8 mouse cellular contexts compared by ENCODE assay signal in the genomic region with DNA sequence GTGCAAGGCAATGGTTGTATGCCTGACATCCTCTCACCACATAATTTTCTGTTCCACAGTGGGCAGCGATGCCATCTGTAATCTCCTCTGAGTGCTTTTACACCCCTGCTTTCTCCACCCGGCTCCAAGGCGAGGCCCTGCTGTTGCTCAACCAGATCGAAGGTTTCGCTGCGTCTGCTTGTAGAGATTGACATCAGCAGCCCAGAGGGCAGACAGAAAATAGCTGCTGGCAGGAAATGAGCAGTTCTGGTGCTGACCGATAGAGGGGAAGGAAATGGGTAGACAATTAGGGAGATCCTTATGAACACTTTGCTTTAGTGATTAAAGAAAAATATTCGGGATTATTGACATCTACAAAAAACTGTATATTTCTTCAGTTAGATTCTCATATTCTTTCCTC.
DNase-seq lines count a peak whose midpoint lies in the region; ATAC-seq and TF ChIP-seq lines count a peak whose summit lies in the region.

No protein-coding gene starts in this region.

- H3K27ac ChIP-seq in embryonic facial prominence, embryonic 10.5 days (replicated peaks), result no peak overlapping the region; the same call in 1 of the 2 replicates
- no peak overlapping the region for H3K27ac ChIP-seq in left cerebral cortex, adult 2 months
- no peak overlapping the region for H3K27ac ChIP-seq in neural tube, embryonic 15.5 days (replicated peaks)

- no peak overlapping the region for H3K4me3 ChIP-seq in embryonic facial prominence, embryonic 10.5 days
- H3K4me3 ChIP-seq in left cerebral cortex, adult 2 months, result no peak overlapping the region
- H3K4me3 ChIP-seq in neural tube, embryonic 15.5 days (replicated peaks), result no peak overlapping the region

- H3K9me3 ChIP-seq in embryonic facial prominence, embryonic 10.5 days, result peaks cover 5% of the 10 kb centered on the region; the same call in 1 of the 2 replicates
- H3K9me3 ChIP-seq in neural tube, embryonic 15.5 days (replicated peaks), result no peaks in the 10 kb centered on the region

- WGBS in embryonic facial prominence, embryonic 10.5 days, result 27% methylated on average over 8 of the region's 8 CpGs
- 61% methylated on average over 8 of the region's 8 CpGs for WGBS in neural tube, embryonic 15.5 days

- no peaks in the 10 kb centered on the region for H3K27me3 ChIP-seq in embryonic facial prominence, embryonic 10.5 days (replicated peaks; ENCODE audit: low read depth, poor library complexity, severe bottlenecking)
- no peaks in the 10 kb centered on the region for H3K27me3 ChIP-seq in neural tube, embryonic 15.5 days (replicated peaks)

- intact Hi-C loops in heart, postnatal 14 days (cut with DNase I), result no loop called here
- intact Hi-C loops in left cerebral cortex, adult 2 months (cut with DNase I), result no loop called here

- peaks cover 9% of the 10 kb centered on the region for H3K4me1 ChIP-seq in embryonic facial prominence, embryonic 10.5 days
- H3K4me1 ChIP-seq in neural tube, embryonic 15.5 days, result peaks cover 3% of the 10 kb centered on the region; the same call in 1 of the 2 replicates

- no peak for ATAC-seq in neural tube, embryonic 15.5 days (ENCODE audit: low FRiP score)

- peak; percentile 9 for DNase-seq in ovary, adult 18-20 months (ENCODE audit: low spot score)
- DNase-seq in ovary, postnatal 10 days (ENCODE audit: low spot score), result no peak
- peak; percentile 50 for DNase-seq in embryonic facial prominence, embryonic 10.5 days (ENCODE audit: low spot score)
- peak; percentile 33 to 56 for DNase-seq in heart, postnatal 14 days
- DNase-seq in left cerebral cortex, adult 2 months (ENCODE audit: extremely low spot score in 1 of 2, low spot score in 2 of 2), result peak; percentile 15 to 16
- peak; percentile 45 for DNase-seq in lung, postnatal 25 days (ENCODE audit: low spot score)
- DNase-seq in thymus, postnatal 25 days, result peak; percentile 45

- no peak overlapping the region for H3K9ac ChIP-seq in neural tube, embryonic 15.5 days (replicated peaks)

- no peak overlapping the region for H3K4me2 ChIP-seq in neural tube, embryonic 15.5 days

- no peaks in the 10 kb centered on the region for H3K36me3 ChIP-seq in embryonic facial prominence, embryonic 10.5 days (replicated peaks)
- H3K36me3 ChIP-seq in neural tube, embryonic 15.5 days, result no peaks in the 10 kb centered on the region

- TF ChIP-seq CTCF in left cerebral cortex, adult 2 months (IDR thresholded peaks at IDR 0.05), result peak; percentile 50
